Mouse (Mus musculus) spleen, postnatal 14 days (tissue): ENCODE results near the gene Ogg1.
A peak's percentile ranks its signal among the peaks of the same experiment; 100 is the strongest.

Experiments used
- DNase-seq, 2 experiments: peaks; one replicate each; pipeline ENCODE4 v3.0.0; 2021 to 2022; ENCODE audit warnings: low spot score in 2 of 2

Ogg1 gene

DNA sequence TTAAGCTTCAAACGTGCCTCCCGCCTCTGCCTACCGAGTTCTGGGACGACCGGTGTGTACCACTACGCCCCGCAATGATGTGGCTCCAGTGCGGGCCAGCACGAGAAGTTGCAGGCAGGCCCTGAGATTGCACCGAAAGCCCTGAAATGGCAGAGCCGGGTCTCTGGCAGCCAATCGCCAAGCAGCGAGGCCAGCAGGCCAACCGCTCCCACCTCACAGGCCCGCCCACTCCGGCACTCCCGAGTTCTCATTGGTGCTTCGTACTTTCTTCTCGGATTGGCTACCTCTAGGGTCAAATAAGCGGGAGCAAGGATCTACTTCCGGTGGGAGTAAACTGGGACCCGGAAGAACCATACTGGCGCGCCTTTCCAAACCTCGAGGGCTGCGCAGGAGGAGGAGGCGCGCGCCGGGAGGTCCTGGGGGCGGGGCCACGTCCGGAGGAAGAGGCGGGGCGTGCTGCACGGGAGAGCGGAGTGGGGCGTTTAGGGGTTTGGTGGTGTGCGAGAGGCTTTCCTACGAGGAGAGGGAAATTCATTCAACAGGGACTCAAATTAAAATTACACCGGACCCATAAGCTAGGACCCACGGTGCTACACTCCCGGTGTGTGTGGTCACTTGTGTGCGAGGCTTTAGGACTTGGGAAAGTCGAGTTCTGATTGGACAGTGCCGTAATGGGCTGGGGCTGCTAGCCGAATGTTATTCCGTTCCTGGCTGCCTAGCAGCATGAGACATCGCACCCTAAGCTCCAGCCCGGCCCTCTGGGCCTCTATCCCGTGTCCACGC, at the start of gene Ogg1:
Gene Ogg1 (plus strand): TSS at position 440 of the 783 bp plus-strand sequence.
- peak; percentile 91 to 93 for DNase-seq

DNA sequence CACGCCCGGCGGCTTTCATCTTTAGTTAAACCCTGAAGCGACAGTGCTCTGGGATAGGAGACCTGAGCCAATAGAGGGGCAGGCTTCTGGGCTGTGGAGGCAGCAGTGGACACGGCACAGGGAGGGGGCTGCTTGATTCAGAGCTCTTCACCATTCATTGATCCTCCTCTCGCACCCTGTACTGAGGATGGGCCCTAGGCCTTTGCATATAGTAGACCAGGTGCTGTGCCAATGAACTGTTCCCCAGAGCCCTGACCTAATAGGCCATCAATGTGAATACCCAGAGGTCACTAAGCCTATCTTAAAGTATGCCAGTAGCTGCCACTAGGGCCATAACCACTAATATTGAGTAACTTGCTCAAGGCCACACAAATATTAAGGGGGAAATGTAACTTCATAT, 45.1 kb upstream of the Ogg1 start:
- DNase-seq, result no peak

DNA sequence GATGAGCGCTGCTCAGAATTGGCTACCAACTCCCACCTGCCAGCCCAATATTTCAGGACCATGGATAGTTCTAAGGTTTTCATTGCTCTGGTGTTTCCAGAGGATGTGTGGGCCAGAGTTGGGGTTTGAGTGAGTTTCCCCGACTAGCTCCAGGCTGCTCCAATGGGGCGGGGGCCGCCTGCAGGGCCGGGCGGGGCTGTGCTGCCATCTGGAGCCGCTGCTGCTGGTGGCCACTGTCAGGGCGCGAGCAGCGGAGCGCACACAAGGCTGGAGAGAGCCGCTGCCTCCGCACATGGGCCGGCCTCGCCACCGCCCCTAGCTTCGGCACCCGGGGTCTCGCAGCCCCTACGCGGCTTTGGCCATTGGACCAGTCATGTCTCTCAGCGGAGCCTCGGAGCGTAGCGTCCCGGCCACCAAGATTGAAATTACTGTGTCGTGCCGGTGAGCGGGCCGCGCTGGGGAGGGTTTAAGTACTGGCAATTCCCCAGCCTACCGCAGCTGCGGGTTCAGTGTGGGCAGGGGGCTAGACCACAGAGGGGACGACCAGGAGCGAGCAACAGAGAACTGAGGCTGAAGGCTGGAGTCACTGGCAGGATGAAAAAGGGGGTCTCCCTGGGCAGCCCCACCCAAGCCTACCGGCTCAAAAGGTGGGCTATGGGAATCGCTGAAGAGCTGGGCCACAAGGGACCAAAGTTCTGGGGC, 44.5 kb upstream of the Ogg1 start, which contains the start of gene Cpne9:
Gene Cpne9 (plus strand): TSS at position 207 of the 702 bp plus-strand sequence.
- DNase-seq, result no peak

DNA sequence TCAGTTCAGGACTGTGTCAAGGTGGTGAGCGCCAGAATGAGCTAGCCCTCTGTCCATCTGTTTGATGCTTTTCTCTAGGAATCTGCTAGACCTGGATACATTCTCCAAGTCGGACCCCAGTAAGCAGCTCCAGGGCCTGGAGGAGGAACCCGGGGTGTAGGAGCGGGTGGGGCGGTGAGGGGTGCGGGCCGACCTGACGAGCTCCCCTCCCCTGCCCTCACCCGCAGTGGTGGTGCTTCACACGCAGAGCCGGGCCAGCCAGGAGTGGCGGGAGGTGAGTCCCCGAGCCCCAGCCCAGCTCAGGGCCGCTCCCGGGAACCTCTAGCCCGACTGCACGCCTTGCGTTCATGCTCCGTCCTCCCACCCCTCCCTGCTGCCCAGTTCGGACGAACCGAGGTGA, 43.8 kb upstream of the Ogg1 start:
- no peak for DNase-seq

DNA sequence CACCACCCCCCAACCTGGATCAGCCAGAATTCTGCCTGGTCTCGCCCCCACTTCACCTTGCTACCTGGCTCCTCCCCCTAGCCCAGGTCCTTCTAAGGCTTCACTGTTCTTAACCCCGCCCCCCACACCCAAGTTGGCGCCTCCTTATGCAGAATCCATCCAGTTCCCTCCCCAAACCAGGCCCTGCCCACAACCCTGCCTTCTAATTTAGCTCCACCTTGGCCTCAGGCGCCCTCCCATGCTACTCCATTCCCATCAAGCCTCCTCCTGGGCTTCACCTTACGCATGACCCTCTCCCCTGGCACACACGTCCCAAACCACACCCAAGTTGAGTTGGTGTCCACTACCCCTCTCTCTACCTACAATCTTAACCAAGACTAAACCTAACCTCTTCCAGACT, 43.3 kb upstream of the Ogg1 start:
- DNase-seq, result no peak

DNA sequence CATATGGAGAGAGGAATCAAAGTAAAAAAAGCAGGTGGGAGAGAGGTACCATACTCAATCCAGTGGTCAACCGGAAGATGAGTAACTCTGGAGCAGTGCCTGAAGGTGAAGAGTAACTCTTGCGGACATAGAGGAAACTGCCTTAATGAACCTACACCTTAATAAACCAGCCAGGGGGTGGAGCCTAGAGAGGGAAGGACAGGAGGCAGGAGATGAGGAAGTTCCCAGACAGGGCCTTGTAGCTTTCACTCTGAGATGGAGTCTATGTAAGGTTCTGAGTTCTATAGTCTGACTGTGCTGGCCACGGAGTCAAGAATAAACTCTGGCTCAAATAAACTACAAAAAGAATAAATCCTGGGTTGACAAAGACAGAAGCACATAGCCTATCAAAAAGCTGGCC, 41.8 kb upstream of the Ogg1 start:
- no peak for DNase-seq

DNA sequence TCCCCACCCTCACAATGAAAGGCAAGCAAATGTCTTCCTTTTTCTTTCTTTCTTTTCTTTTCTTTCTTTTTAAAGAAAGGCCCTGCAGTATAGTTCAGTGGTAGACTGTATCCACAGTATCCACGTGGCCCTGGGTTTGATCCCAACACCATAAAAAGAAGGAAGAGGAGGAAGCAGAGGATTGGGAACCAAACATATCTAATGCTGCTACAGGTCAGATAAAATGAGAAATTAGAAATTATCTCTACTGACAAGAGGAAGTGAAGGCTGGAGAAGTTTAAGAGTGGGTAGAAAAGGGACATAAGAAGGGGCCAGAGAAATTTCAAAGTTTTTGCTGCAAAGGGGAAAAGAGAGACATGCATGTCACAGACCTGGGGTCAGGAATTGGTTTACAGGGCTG, 40.5 kb upstream of the Ogg1 start:
- no peak for DNase-seq

DNA sequence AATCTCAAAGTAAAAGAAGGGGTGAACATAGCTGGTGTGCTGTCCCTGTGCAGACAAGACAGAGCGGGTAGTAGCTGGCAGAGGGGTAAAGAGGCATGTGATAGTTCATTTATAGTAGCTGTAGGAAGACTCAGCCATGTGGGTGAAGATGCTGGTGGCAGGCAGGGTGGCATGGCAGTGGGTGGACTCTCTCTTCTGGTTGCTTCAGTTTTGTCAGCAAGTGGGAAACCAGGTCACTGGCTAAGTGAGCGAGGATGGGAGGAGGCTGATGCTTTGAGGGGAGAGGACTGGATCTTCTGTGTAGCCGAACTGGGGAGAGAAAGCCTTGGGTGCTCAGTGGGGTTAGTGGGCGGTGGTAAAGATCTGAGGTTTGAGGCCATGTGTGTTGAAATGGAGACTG, 39.5 kb upstream of the Ogg1 start:
- DNase-seq, result no peak

DNA sequence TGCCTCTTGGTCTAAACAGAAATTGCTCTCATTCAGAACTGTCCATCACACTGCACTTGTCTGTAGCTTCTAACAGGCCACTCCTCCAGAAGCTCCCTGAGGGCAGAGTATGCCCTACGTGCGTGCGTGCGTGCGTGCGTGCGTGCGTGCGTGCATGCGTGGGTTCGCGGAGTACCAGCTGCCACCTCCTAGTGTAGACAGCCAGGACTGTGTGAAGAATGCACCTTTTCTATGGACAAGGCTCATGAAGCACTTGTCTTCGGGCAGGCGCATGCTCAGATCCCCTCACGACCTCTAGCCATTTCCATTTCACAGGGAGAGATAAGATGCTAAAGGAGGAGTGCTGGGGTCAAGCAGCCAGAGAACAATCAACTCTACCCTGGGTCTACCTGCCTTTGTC, 37.4 kb upstream of the Ogg1 start:
- no peak for DNase-seq

DNA sequence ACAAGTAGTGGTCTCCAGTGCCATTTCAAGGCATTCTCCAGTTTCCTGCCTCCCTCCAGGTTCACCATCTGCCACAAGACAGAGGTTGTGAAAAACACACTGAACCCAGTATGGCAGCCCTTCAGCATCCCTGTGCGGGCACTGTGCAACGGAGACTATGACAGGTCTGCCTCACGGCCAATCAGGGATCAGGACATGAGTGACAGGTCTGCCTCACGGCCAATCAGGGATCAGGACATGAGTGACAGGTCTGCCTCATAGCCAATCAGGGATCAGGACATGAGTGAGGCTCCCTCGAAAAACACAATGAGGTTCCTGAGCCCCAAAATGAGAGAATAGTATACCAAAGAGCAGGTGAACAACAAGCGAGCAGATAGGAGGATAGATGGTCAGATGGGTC, 36.4 kb upstream of the Ogg1 start:
- DNase-seq, result no peak

DNA sequence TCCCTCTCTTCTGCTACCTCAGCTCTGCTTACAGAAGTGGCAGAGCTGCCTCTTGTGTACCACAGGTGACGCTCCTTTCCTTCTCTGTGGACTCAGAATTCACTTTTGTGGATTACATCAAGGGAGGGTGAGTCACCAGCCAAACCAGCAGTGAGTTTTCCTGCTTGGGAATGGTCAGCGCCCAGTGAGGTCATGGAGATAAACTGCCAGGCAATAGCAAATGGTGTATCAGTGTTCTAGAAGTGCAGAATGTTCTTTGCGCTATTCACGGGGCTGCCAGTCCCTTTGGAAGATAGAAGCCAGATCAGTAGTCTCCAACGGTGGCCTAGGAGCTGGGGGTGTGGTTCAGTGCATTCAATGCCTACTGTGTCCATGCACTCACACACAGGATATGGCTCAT, 33.8 kb upstream of the Ogg1 start:
- DNase-seq, result no peak

DNA sequence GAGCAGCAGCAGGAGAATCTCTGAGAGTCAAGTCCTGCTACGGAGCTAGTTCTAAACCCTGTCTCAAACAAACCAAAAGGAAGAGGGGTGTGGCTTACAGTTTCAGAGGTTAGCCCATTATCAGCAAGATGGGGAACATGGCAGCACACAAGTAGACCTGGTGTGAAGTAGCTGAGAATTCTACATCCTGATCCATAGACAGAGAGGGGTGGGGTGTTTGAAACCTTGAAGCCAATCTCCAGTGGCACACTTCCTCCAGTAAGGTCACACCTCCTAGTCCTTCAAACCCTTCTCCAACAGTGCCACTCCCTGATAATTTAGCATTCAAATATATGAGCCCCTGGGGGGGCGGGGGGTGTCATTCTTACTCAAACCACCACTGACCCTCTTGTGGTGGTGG, 30.7 kb upstream of the Ogg1 start:
- DNase-seq, result no peak

DNA sequence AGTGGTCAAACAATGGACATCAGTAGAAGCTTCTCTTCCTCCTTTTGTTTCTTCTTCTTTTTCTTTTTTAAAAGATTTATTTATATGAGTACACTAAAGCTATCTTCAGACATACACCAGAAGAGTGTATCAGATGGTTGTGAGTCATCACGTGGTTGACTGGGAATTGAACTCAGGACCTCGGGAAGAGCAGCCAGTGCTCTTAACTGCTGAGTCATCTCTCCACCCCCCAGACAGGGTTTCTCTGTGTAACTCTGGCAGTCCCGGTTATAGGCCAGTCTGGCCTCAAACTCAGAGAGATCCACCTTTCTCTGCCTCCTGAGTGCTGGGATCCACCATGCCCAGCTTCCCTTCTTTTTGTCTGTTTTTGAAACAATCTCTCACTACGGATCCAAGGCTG, 30.1 kb upstream of the Ogg1 start:
- DNase-seq, result no peak

DNA sequence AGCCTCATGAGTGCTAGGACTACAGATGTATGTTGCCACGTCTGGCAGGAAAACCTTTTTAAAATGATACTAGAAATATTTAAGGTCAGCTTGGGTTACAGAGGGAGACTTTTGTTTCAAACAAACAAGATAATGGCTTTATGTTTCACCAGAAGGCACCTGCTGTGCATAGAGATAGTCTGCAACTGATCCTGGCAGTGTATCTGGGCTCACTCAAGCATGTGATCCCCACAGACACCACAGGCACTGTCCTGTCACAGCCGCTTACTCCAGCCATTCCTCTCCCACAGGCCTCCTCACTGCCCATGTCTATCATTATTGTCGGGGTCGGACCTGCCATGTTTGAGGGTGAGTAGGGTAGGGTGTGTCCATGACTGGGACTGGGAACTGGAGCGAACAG, 25.4 kb upstream of the Ogg1 start:
- DNase-seq, result no peak

DNA sequence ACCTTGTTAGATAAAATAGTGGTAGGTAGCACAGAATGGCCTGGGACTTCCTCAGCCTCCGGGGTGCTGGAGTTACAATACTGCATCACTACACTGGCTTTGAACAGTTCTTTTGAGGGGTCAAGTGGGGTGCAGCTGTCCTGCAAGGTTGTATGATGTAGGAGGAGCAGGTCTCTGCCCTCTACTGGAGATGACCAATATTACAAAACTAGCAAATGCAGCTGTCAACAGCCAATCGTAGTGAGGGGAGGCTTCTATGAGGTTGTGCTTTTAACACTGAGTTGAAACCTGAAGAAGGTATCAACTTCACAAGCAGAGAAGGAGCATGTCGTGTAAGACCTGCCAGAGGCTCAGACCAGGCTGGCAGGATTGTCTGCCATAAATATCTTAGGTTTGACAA, 24.5 kb upstream of the Ogg1 start:
- DNase-seq, result no peak

DNA sequence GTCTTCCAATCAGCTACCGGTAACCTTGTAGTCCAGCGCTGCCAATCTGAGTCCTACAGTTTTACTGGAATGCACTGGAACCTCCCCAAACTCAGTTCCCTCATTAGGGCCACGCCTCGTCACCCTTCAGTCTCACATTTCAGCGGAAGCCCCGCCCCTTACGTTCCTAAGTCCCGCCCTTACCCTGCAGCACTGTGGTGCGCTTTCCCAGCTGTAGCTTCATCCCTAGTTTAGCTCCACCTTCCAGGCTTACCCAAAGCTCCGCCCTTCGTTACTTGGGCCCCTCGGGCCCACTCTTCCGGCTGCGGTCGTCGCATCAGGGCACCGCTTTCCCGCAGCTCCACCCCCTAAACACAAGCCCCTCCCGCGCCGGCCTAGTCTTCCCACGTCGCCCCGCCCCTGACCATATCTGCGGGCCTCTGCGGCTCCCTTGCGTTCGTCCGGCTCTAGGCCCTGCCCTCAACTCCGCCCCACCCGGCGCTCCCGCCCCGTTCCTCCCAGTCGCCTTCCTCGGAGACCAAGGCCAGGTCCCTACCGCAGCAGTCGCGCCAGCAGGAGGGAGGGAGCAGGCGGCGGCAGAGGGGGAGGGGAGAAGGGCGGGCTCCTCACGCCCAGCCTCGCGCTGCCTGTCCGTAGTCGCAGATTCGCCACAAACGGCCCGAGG, 20.3 kb upstream of the Ogg1 start:
- peak; percentile 98 for DNase-seq

DNA sequence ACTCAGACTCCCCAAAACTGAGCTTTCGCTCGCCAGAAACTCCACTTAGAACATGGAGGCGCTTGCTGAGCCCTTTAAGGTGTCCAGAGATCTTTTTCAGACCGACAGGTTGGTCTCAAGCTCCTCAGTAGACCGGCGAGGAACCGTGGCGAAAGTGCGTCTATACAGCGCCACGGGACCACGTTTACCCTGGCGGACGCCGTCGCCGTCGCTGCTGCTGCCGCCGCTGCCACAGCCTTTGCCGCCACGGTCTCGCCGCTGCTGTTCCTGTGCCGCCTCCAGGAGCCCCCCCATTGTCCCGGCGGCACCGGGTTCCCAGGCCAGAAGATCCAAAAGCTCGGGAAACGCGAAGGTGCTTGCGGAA, 19.8 kb upstream of the Ogg1 start, which contains the start of gene Brpf1:
Gene Brpf1 (plus strand): TSS at position 152 of the 364 bp plus-strand sequence.
- DNase-seq, result no peak

DNA sequence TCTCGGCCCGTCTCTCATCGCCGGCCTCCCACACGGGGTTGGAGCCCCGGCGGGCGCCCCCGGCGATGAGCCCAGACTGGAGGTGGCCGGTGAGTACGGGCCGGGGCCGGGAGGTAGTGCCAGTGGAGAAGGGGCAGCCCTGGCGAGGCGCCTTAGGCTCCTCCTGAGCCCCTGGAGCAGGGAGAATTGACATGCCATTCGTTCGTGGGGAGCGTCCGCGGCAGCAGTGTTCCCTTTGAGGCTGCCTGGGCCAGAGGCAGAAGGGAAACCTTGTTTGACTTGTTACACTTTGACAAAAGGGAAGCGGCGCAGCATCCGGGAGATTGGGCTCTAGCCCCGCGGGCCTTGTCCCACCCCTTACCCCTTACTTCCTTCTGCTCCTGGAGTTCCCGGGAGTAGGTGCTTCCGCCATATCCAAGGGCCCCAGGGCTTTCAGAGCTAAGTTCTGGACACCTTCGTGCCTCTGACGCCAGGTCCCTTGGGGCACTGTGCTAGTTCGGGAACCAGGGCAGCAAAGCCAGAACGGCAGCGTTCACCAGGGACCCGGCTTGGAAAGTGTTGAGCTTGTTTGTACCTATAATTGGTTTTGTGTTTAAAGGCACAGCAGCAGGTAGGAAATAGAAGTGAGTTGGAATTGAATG, 19.2 kb upstream of the Ogg1 start:
- DNase-seq, result peak in 1 of 2 experiments; percentile 39

DNA sequence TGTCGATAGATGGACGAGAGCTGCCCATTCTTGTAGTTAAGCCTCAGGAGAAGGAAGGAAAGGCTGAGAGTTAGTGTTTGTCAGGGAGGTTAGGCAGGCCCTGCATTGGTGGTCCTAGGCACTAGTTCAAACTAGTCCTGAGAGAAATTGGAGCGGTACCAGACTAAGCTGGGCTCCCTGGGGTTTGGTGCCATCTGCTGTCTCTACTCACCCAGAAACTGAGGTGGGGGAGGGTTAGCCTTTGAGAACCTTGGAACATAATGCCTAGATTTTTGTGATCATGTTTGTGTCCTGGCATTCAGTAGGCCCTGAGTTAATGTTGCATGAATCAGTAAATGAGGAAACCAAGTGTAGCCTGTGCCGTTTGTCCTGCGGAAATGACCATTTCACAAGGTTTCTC, 18.6 kb upstream of the Ogg1 start:
- DNase-seq, result peak in 1 of 2 experiments; percentile 32

DNA sequence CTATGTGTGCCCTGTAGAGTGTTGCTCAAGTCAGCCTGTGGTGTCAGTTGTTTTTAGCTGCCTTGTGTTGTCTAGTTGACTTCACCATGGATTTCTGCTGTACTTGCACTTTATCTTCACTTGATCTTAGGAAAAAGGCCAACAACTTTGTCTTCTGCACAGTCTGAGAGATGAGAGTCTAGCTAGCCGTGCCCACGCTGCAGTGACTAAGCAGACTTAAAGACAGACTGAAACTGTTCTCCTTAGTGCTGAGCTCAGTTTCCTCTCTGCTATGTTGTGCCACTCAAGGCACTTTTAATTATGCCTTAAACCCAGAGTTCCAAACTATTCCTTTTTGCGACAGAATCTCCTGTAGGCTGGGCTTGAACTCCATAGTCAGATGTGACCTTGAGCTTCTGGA, 10.8 kb upstream of the Ogg1 start:
- no peak for DNase-seq

DNA sequence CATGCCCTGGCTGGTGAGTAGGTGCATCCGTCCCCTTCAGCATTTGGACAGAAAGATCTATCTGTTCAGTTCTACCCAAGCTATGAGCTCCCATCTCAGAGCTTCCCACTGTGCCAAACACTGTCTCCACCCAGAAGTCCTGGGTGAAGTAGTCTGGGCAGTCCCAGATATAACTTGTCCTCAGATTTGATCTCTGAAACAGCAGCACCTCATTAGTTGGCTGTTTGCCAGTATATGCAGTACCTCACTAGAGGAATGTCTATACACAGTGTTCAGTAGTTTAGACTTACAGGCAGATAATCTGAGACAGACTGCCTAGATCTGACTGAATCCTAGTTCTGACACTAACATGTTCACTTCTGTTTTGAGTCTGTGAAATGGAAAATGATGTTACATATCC, 2.6 kb downstream of the Ogg1 start:
- DNase-seq, result no peak

DNA sequence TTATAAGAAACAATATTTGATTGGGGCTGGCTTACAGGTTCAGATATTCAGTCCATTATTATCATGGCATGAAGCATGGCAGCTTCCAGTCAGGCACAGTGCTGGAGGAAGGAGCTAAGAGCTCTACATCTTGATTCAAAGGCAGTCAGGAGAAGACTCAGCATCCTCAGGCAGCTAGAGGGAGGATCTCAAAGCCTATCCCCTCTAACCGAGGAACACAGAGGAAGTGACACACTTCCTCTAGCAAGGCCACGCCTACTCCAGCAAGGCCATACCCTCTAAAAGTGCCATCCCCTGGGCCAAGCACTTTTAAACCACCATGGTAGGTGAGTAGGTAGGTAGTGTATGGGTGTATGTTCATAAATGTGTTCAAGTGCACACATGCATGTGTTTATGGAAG, 3.8 kb downstream of the Ogg1 start:
- no peak for DNase-seq
